Mouse (Mus musculus) liver, adult 2 months (tissue): ENCODE measurements around the gene Med18. TPM values are rescaled to one million over a fixed set of nuclear protein-coding genes. Genes with fewer than 3 reads are reported as not detected.

Source experiments
- DNase-seq: peaks from one replicate; pipeline ENCODE4 v3.0.0-alpha.2; 2011; ENCODE audit warnings: low read depth, low spot score; ENCODE audit errors: extremely low read depth
- H3K27ac ChIP-seq: fragments of 200-500 bp; replicated peaks from 2 replicates; pipeline ENCODE4 v1.5.1; 2012; ENCODE audit warnings: low read depth, mild to moderate bottlenecking, control low read depth, inconsistent platforms, low read length; ENCODE audit not compliant: insufficient read depth
- H3K27me3 ChIP-seq: fragments of 200-500 bp; 2 replicates; pipeline ENCODE4 v1.6.1; 2012; ENCODE audit warnings: mild to moderate bottlenecking, moderate library complexity, low read length, inconsistent platforms; ENCODE audit not compliant: control insufficient read depth, insufficient read depth
- H3K36me3 ChIP-seq: fragments of 200-500 bp; 2 replicates; pipeline ENCODE4 v1.6.1; 2012; ENCODE audit warnings: low read length, inconsistent platforms; ENCODE audit not compliant: control insufficient read depth, insufficient read depth
- H3K4me1 ChIP-seq: fragments of 200-500 bp; 2 replicates; pipeline ENCODE4 v1.6.1; 2011; ENCODE audit warnings: low read length; ENCODE audit not compliant: control insufficient read depth, insufficient read depth
- H3K4me3 ChIP-seq: fragments of 200-500 bp; 2 replicates; pipeline ENCODE4 v1.5.1; 2011; ENCODE audit warnings: low read depth, mild to moderate bottlenecking, control low read depth, low read length, moderate library complexity; ENCODE audit not compliant: insufficient read depth
- H3K79me2 ChIP-seq: fragments of 200-500 bp; 2 replicates; pipeline ENCODE4 v1.6.1; 2012; ENCODE audit warnings: inconsistent platforms, mild to moderate bottlenecking, low read length, moderate library complexity; ENCODE audit not compliant: control insufficient read depth, insufficient read depth
- H3K9ac ChIP-seq: fragments of 200-500 bp; 2 replicates; pipeline ENCODE4 v1.6.1; 2012; ENCODE audit warnings: low read depth, mild to moderate bottlenecking, control low read depth, inconsistent platforms, low read length
- CTCF ChIP-seq: fragments of 200-500 bp; IDR thresholded peaks from 2 replicates; pipeline ENCODE4 v1.5.1; 2011; ENCODE audit warnings: low read depth, low read length, control low read depth
- POLR2A ChIP-seq: fragments of 200-500 bp; IDR thresholded peaks from 2 replicates; pipeline ENCODE4 v1.6.1; 2011; ENCODE audit warnings: low read length, control low read depth; ENCODE audit not compliant: insufficient read depth; ENCODE audit errors: extremely low read depth
- WGBS: fragments of 180-500 bp; shearing (Covaris S2); methylation state at CpG from one replicate; pipeline ENCODE4 v1.1.7; 2018; 5-methylcytosine and 5-hydroxymethylcytosine counted together
- polyA plus RNA-seq: library from polyadenylated mRNA; depleted of rRNA; stranded (reverse); fragments of >200 nt; gene quantifications from 2 replicates; pipeline ENCODE4 v1.2.3, GENCODE M21; 2012; rRNA removed
- total RNA-seq: library from RNA; depleted of rRNA; stranded (reverse); fragments of >200 nt; gene quantifications from 2 replicates; pipeline ENCODE4 v1.2.3, GENCODE M21; 2014; rRNA removed

The Med18 gene
- total RNA-seq: 3.8 TPM in 2 replicates
- polyA plus RNA-seq: 1.0 and 1.4 TPM in 2 replicates

DNA sequence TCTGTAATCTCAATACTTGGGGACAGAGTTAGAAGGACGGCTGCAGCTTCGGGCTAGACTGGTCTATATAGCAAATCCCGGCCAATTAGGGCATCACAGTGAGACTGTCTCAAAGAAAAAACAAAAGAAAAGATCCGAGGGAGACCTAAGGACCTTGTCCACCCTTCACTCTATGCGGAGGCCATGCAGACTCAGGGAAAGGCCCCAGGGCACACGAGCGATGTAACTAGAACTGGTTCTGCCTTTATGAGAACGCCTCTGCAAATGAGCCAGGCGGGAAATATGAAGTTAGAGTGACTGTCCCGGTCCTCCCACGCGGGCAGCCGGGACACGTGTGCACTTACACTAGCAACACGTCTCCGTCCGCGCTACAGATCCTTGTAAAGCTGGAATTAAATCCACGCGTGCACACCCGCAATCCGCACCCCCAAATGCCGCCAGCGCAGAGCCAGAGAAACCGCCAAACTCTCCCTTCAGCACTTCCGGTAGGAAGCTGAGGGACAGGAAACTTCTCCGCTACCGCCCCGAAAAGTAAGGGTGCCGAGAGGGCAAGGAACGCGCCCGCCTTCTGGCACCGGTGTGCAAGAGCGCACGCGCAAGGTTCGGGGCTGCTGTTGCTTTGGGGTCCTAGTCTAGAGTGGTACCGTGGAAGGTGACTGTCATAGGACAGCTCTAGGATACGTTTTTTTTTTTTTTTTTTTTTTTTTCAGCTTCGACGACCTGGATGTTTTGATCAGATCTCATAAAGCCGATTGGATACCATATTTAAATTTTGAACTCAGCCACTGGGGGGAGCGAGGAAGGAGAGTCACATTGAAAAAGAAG, at the start of gene Med18:
Gene Med18, minus strand, starts transcription at position 492 of the 825 bp plus-strand sequence.
- WGBS: under 1% methylated on average over 44 of the region's 44 CpGs
- H3K9ac ChIP-seq: peak within 1 kb of the TSS; percentile 59
- H3K27ac ChIP-seq: peak within 1 kb of the TSS; percentile 22
- peaks cover 5% of the 10 kb centered on the region for H3K4me1 ChIP-seq
- H3K4me3 ChIP-seq: peak within 1 kb of the TSS; percentile 67
- peak; percentile 22; the same call in 1 of the 2 replicates for TF ChIP-seq POLR2A
- peak; percentile 35 for TF ChIP-seq CTCF
- H3K79me2 ChIP-seq: peaks cover 4% of the 10 kb centered on the region; the same call in 1 of the 2 replicates
- peak; percentile 82 for DNase-seq
- peaks cover 10% of the 10 kb centered on the region for H3K36me3 ChIP-seq
- no peaks in the 10 kb centered on the region for H3K27me3 ChIP-seq

DNA sequence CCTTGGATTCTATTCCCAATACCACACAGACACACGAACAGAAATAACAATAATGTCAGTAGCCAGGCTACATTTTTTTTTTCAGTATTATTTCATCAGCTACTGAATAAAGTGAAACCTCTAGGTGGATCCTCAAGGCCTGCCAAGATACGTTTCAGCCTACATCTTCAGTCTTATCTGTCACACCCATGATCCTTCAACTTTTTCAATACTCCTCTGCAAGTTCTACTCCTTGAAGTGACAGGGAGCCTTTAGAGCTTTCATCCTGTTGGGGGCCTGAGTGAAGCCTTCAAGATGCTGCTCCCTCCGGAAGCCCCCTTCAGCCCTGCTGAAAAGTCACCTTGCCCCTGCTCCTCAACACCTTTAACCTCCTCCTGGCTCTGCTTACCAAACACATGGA, 48.4 kb upstream of the Med18 start:
- WGBS: 89% methylated on average over 3 of the region's 3 CpGs
- TF ChIP-seq POLR2A (no peak), CTCF (no peak)
- H3K79me2 ChIP-seq: peaks cover 22% of the 10 kb centered on the region; the same call in 1 of the 2 replicates
- no peaks in the 10 kb centered on the region for H3K27me3 ChIP-seq
- H3K4me1 ChIP-seq: peaks cover 6% of the 10 kb centered on the region
- H3K36me3 ChIP-seq: no peaks in the 10 kb centered on the region
- H3K27ac ChIP-seq: no peak overlapping the region
- DNase-seq: no peak
- H3K4me3 ChIP-seq: no peak overlapping the region
- H3K9ac ChIP-seq: no peak overlapping the region

DNA sequence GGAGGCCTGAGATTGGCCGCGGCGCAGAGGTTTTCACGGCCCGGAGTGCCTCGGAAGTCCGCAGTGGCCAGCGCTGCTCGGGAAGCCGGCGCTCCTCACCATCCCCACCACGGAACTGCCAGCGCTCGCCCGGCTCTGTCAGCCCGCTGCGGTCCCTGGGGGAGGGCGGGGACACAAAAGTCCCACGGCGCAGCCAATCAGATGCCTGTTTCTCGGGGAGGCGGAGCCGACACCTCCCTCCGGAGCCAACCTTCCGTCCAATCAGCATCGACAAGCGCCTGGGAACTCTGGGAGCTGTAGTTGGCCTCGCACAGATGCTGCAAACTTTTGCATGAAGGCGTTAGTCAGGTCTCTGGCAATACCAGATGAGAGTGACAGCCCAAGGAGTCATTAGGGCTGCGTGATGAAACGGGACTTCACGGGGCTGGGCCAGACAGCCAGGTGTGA, 46.7 kb upstream of the Med18 start, which contains the start of gene Sesn2:
Gene Sesn2, minus strand, starts transcription at position 150 of the 447 bp plus-strand sequence.
- DNase-seq: peak; percentile 94
- H3K4me3 ChIP-seq: peak within 1 kb of the TSS; percentile 82
- H3K4me1 ChIP-seq: peaks cover 6% of the 10 kb centered on the region
- H3K79me2 ChIP-seq: peaks cover 23% of the 10 kb centered on the region; the same call in 1 of the 2 replicates
- H3K36me3 ChIP-seq: no peaks in the 10 kb centered on the region
- H3K9ac ChIP-seq: peak within 1 kb of the TSS; percentile 86
- TF ChIP-seq CTCF (no peak), POLR2A (peak; percentile 99)
- H3K27me3 ChIP-seq: no peaks in the 10 kb centered on the region
- WGBS: under 1% methylated on average over 32 of the region's 32 CpGs
- peak within 1 kb of the TSS; percentile 53 for H3K27ac ChIP-seq

DNA sequence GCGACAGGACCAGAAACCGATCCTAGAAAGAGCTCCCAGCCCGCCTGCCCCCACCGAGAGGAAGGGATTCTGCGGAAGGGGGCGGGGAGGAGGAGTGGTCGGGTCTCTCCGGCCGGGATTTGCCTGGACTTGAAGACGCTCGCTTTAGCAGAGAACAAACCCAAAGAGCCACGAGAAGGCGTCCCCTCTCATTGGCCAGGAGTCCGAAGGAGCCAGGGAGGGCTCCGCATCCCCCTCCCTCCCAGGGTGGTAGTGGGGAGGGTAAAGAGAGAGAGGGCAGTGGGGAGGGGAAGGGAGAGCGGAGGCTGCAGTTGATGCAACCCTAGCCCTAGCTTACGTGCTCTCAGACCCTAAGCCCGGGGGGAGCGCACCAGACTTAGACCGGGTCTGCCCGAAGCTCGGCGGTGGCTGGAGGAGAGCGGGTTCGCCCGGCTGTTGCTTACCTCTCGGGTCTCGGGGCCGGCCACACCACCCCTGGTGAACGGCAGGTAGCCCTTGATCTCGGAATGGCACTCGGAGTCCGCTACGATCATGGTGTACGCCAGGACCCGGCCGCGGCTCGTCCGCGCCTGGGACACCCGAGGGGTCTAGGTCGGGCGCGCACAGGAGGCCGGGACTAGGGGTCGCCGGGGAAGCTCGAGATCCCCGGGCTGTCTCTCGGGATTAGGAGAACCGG, 46.0 kb upstream of the Med18 start:
- peak overlapping the region; percentile 53 for H3K27ac ChIP-seq
- peak overlapping the region; percentile 86 for H3K9ac ChIP-seq
- no peaks in the 10 kb centered on the region for H3K36me3 ChIP-seq
- peaks cover 27% of the 10 kb centered on the region; the same call in 1 of the 2 replicates for H3K79me2 ChIP-seq
- H3K27me3 ChIP-seq: no peaks in the 10 kb centered on the region
- peaks cover 6% of the 10 kb centered on the region for H3K4me1 ChIP-seq
- no peak for TF ChIP-seq CTCF
- 0 out of 2 replicates have a peak, but pooled peaks have one; percentile 0 for TF ChIP-seq POLR2A
- 1% methylated on average over 51 of the region's 52 CpGs for WGBS
- H3K4me3 ChIP-seq: peak overlapping the region; percentile 82
- DNase-seq: no peak

DNA sequence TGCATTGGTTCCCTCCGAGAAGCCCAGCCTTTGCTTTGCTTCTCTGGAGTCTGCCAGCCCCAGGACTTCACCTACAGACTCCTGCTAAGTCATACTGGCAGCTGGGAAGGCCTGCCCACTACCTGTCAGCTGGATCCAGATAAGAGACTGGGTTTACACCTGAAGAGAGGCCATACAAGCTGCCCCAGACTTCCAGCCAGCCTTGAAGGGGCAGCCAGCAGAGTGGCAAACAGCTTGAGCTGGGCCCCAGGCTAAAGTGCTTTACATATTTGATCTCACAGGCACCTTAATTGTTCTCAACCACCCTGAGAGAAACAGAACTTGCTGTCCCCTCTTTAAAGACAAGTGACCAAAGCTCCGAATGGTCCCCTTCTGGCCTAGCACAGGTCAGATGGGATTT, 43.5 kb upstream of the Med18 start:
- peaks cover 32% of the 10 kb centered on the region; the same call in 1 of the 2 replicates for H3K79me2 ChIP-seq
- H3K9ac ChIP-seq: no peak overlapping the region
- no peak overlapping the region for H3K4me3 ChIP-seq
- TF ChIP-seq POLR2A (no peak), CTCF (no peak)
- WGBS: 79% methylated on average over 2 of the region's 2 CpGs
- no peak overlapping the region for H3K27ac ChIP-seq
- H3K4me1 ChIP-seq: peaks cover 4% of the 10 kb centered on the region
- no peaks in the 10 kb centered on the region for H3K27me3 ChIP-seq
- DNase-seq: no peak
- H3K36me3 ChIP-seq: no peaks in the 10 kb centered on the region
